Mouse (Mus musculus): ENCODE measurements around the gene Stk32b. TPM values are rescaled to one million over a fixed set of nuclear protein-coding genes. Genes with fewer than 3 reads are reported as not detected.

Gene Stk32b
- polyA plus RNA-seq, 2 experiments, result 7.8 to 18.0 TPM

- 10% methylated on average over 6 of the region's 6 CpGs for WGBS
- H3K27ac ChIP-seq (replicated peaks; ENCODE audit: low read depth, low read length), result no peak overlapping the region
- DNase-seq (ENCODE audit: low spot score) (peak; percentile 21), ATAC-seq (ENCODE audit: low FRiP score, low read depth) (no peak)
- no peaks in the 10 kb centered on the region for H3K9me3 ChIP-seq (ENCODE audit: control insufficient read depth, low read length)
- H3K4me1 ChIP-seq (ENCODE audit: control insufficient read depth, insufficient read depth, low read length), result peaks cover 22% of the 10 kb centered on the region
- H3K4me2 ChIP-seq (replicated peaks; ENCODE audit: low read depth, low read length, severe bottlenecking), result no peak overlapping the region; the same call in 1 of the 2 replicates
- 0 out of 2 replicates have a peak, but pooled peaks cover 13% of the 10 kb centered on the region for H3K27me3 ChIP-seq (ENCODE audit: control insufficient read depth, insufficient read depth, low read length)
- no peak overlapping the region for H3K4me3 ChIP-seq (replicated peaks; ENCODE audit: low read length)
- no peaks in the 10 kb centered on the region for H3K36me3 ChIP-seq (ENCODE audit: control insufficient read depth, insufficient read depth, low read length)
- no peak for TF ChIP-seq POLR2A (IDR thresholded peaks at IDR 0.05; ENCODE audit: borderline replicate concordance, extremely low read depth, insufficient read depth, insufficient read length)
- H3K9ac ChIP-seq (ENCODE audit: low read depth, low read length, severe bottlenecking), result no peak overlapping the region
Observed at GRCm38 (mm10) chr5:37720670-37721069, 3.7 kb upstream of the Stk32b start.

GRCm38 (mm10) chr5:37717384-37717963 is 503 bp upstream of the Stk32b start:
- 1% methylated on average over 13 of the region's 14 CpGs for WGBS
- peak; percentile 50 for DNase-seq (ENCODE audit: low spot score)
- ATAC-seq (ENCODE audit: low FRiP score, low read depth), result peak; percentile 41
- no peak for TF ChIP-seq POLR2A (IDR thresholded peaks at IDR 0.05; ENCODE audit: borderline replicate concordance, extremely low read depth, insufficient read depth, insufficient read length)
- H3K4me3 ChIP-seq (replicated peaks; ENCODE audit: low read length), result peak overlapping the region; percentile 53
- no peak overlapping the region for H3K27ac ChIP-seq (replicated peaks; ENCODE audit: low read depth, low read length)
- peak overlapping the region; percentile 75 for H3K4me2 ChIP-seq (replicated peaks; ENCODE audit: low read depth, low read length, severe bottlenecking)
- 0 out of 2 replicates have a peak, but pooled peaks cover 13% of the 10 kb centered on the region for H3K27me3 ChIP-seq (ENCODE audit: control insufficient read depth, insufficient read depth, low read length)
- 0 out of 2 replicates have a peak, but pooled peaks cover under 1% of the 10 kb centered on the region for H3K36me3 ChIP-seq (ENCODE audit: control insufficient read depth, insufficient read depth, low read length)
- no peaks in the 10 kb centered on the region for H3K9me3 ChIP-seq (ENCODE audit: control insufficient read depth, low read length)
- H3K4me1 ChIP-seq (ENCODE audit: control insufficient read depth, insufficient read depth, low read length), result peaks cover 22% of the 10 kb centered on the region
- peak overlapping the region; percentile 55 for H3K9ac ChIP-seq (ENCODE audit: low read depth, low read length, severe bottlenecking)

GRCm38 (mm10) chr5:37709257-37709904 is 7.6 kb downstream of the Stk32b start:
- 0 out of 2 replicates have a peak, but pooled peaks cover 4% of the 10 kb centered on the region for H3K36me3 ChIP-seq (ENCODE audit: control insufficient read depth, insufficient read depth, low read length)
- DNase-seq (ENCODE audit: low spot score) (no peak), ATAC-seq (ENCODE audit: low FRiP score, low read depth) (no peak)
- H3K4me1 ChIP-seq (ENCODE audit: control insufficient read depth, insufficient read depth, low read length), result no peaks in the 10 kb centered on the region
- no peak overlapping the region for H3K4me2 ChIP-seq (replicated peaks; ENCODE audit: low read depth, low read length, severe bottlenecking)
- 86% methylated on average over 5 of the region's 5 CpGs for WGBS
- H3K9ac ChIP-seq (ENCODE audit: low read depth, low read length, severe bottlenecking), result no peak overlapping the region
- no peaks in the 10 kb centered on the region for H3K27me3 ChIP-seq (ENCODE audit: control insufficient read depth, insufficient read depth, low read length)
- TF ChIP-seq POLR2A (IDR thresholded peaks at IDR 0.05; ENCODE audit: borderline replicate concordance, extremely low read depth, insufficient read depth, insufficient read length), result no peak
- H3K27ac ChIP-seq (replicated peaks; ENCODE audit: low read depth, low read length), result no peak overlapping the region
- peaks cover 6% of the 10 kb centered on the region; the same call in 1 of the 2 replicates for H3K9me3 ChIP-seq (ENCODE audit: control insufficient read depth, low read length)
- H3K4me3 ChIP-seq (replicated peaks; ENCODE audit: low read length), result no peak overlapping the region

- H3K4me3 ChIP-seq (replicated peaks; ENCODE audit: low read length), result no peak overlapping the region
- H3K27ac ChIP-seq (replicated peaks; ENCODE audit: low read depth, low read length), result no peak overlapping the region
- H3K36me3 ChIP-seq (ENCODE audit: control insufficient read depth, insufficient read depth, low read length), result 0 out of 2 replicates have a peak, but pooled peaks cover 4% of the 10 kb centered on the region
- WGBS, result 71% methylated on average over 3 of the region's 3 CpGs
- no peaks in the 10 kb centered on the region for H3K27me3 ChIP-seq (ENCODE audit: control insufficient read depth, insufficient read depth, low read length)
- ATAC-seq (ENCODE audit: low FRiP score, low read depth), result no peak
- no peaks in the 10 kb centered on the region for H3K4me1 ChIP-seq (ENCODE audit: control insufficient read depth, insufficient read depth, low read length)
- no peak overlapping the region for H3K9ac ChIP-seq (ENCODE audit: low read depth, low read length, severe bottlenecking)
- no peak overlapping the region for H3K4me2 ChIP-seq (replicated peaks; ENCODE audit: low read depth, low read length, severe bottlenecking)
- TF ChIP-seq POLR2A (IDR thresholded peaks at IDR 0.05; ENCODE audit: borderline replicate concordance, extremely low read depth, insufficient read depth, insufficient read length), result no peak
- no peak for DNase-seq (ENCODE audit: low spot score)
- H3K9me3 ChIP-seq (ENCODE audit: control insufficient read depth, low read length), result peaks cover 6% of the 10 kb centered on the region; the same call in 1 of the 2 replicates
Observed at GRCm38 (mm10) chr5:37708124-37708523, 8.8 kb downstream of the Stk32b start.

- Histone ChIP-seq H3K9me3 (ENCODE audit: control insufficient read depth, low read length) (peaks cover 6% of the 10 kb centered on the region; the same call in 1 of the 2 replicates), H3K4me2 (replicated peaks; ENCODE audit: low read depth, low read length, severe bottlenecking) (no peak overlapping the region), H3K36me3 (ENCODE audit: control insufficient read depth, insufficient read depth, low read length) (no peaks in the 10 kb centered on the region), H3K27ac (replicated peaks; ENCODE audit: low read depth, low read length) (no peak overlapping the region), H3K4me3 (replicated peaks; ENCODE audit: low read length) (no peak overlapping the region), H3K27me3 (ENCODE audit: control insufficient read depth, insufficient read depth, low read length) (no peaks in the 10 kb centered on the region), H3K4me1 (ENCODE audit: control insufficient read depth, insufficient read depth, low read length) (no peaks in the 10 kb centered on the region), H3K9ac (ENCODE audit: low read depth, low read length, severe bottlenecking) (no peak overlapping the region)
- DNase-seq (ENCODE audit: low spot score) (no peak), ATAC-seq (ENCODE audit: low FRiP score, low read depth) (no peak)
- no peak for TF ChIP-seq POLR2A (IDR thresholded peaks at IDR 0.05; ENCODE audit: borderline replicate concordance, extremely low read depth, insufficient read depth, insufficient read length)
- WGBS, result 82% methylated on average over 2 of the region's 2 CpGs
Observed at GRCm38 (mm10) chr5:37704962-37705361, 12.0 kb downstream of the Stk32b start.
